Mouse (Mus musculus): ENCODE measurements at regions not wholly inside any gene's neighbourhood (a gene's known extent, or its start where the extent isn't known, plus 50 kb on each side); places are given as distances from the start of the nearest gene placed in this dataset.
A peak's percentile ranks its signal among the peaks of the same experiment; 100 is the strongest.

- TF ChIP-seq POLR2A (IDR thresholded peaks at IDR 0.05; ENCODE audit: borderline replicate concordance, insufficient read depth, low read length): no peak
- H3K27ac ChIP-seq (ENCODE audit: insufficient read depth, low read length): no peak overlapping the region
- no peaks in the 10 kb centered on the region for H3K4me1 ChIP-seq (ENCODE audit: control insufficient read depth, insufficient read depth, low read length)
- H3K4me3 ChIP-seq (replicated peaks; ENCODE audit: insufficient read depth, low read depth, low read length): no peak overlapping the region
- H3K27me3 ChIP-seq (ENCODE audit: control insufficient read depth, insufficient read depth, low read length): no peaks in the 10 kb centered on the region
- WGBS: 95% methylated on average over 1 of the region's 1 CpGs
- DNase-seq: no peak
Measured at GRCm38 (mm10) chr12:82095396-82095795, 73.7 kb upstream of the Sipa1l1 start.

GRCm38 (mm10) chr12:82097126-82097525, 72.0 kb upstream of the Sipa1l1 start:
- 74% methylated on average over 6 of the region's 6 CpGs for WGBS

GRCm38 (mm10) chr12:82097620-82098019, 71.5 kb upstream of the Sipa1l1 start:
- DNase-seq: no peak

More at GRCm38 (mm10) chr12:82097126-82097525, 72.0 kb upstream of the Sipa1l1 start:
- TF ChIP-seq CTCF (IDR thresholded peaks at IDR 0.05; ENCODE audit: borderline replicate concordance, insufficient read depth, low read depth, low read length): no peak
- no peak for TF ChIP-seq POLR2A (IDR thresholded peaks at IDR 0.05; ENCODE audit: borderline replicate concordance, insufficient read depth, low read length)
- Histone ChIP-seq H3K27ac (ENCODE audit: insufficient read depth, low read length) (no peak overlapping the region), H3K4me1 (ENCODE audit: control insufficient read depth, insufficient read depth, low read length) (no peaks in the 10 kb centered on the region), H3K4me3 (replicated peaks; ENCODE audit: insufficient read depth, low read depth, low read length) (no peak overlapping the region), H3K27me3 (ENCODE audit: control insufficient read depth, insufficient read depth, low read length) (no peaks in the 10 kb centered on the region)
- DNase-seq: no peak

GRCm38 (mm10) chr12:82104211-82104610, 64.9 kb upstream of the Sipa1l1 start:
- WGBS: 18% methylated on average over 10 of the region's 10 CpGs
- Histone ChIP-seq H3K27me3 (ENCODE audit: control insufficient read depth, insufficient read depth, low read length) (no peaks in the 10 kb centered on the region), H3K4me1 (ENCODE audit: control insufficient read depth, insufficient read depth, low read length) (peaks cover 12% of the 10 kb centered on the region), H3K4me3 (replicated peaks; ENCODE audit: insufficient read depth, low read depth, low read length) (peak overlapping the region; percentile 28), H3K27ac (ENCODE audit: insufficient read depth, low read length) (peak overlapping the region; percentile 29; the same call in 1 of the 2 replicates)
- DNase-seq: peak; percentile 72 to 85
- no peak for TF ChIP-seq CTCF (IDR thresholded peaks at IDR 0.05; ENCODE audit: borderline replicate concordance, insufficient read depth, low read depth, low read length)
- peak; percentile 30; the same call in 1 of the 2 replicates for TF ChIP-seq POLR2A (IDR thresholded peaks at IDR 0.05; ENCODE audit: borderline replicate concordance, insufficient read depth, low read length)

More at GRCm38 (mm10) chr12:82097620-82098019, 71.5 kb upstream of the Sipa1l1 start:
- Histone ChIP-seq H3K4me3 (replicated peaks; ENCODE audit: insufficient read depth, low read depth, low read length) (no peak overlapping the region), H3K27ac (ENCODE audit: insufficient read depth, low read length) (no peak overlapping the region), H3K27me3 (ENCODE audit: control insufficient read depth, insufficient read depth, low read length) (no peaks in the 10 kb centered on the region), H3K4me1 (ENCODE audit: control insufficient read depth, insufficient read depth, low read length) (no peaks in the 10 kb centered on the region)
- WGBS: 88% methylated on average over 4 of the region's 4 CpGs
- TF ChIP-seq CTCF (IDR thresholded peaks at IDR 0.05; ENCODE audit: borderline replicate concordance, insufficient read depth, low read depth, low read length) (no peak), POLR2A (IDR thresholded peaks at IDR 0.05; ENCODE audit: borderline replicate concordance, insufficient read depth, low read length) (no peak)

- Histone ChIP-seq H3K4me3 (replicated peaks; ENCODE audit: insufficient read depth, low read depth, low read length) (no peak overlapping the region), H3K27me3 (ENCODE audit: control insufficient read depth, insufficient read depth, low read length) (no peaks in the 10 kb centered on the region), H3K4me1 (ENCODE audit: control insufficient read depth, insufficient read depth, low read length) (peaks cover 12% of the 10 kb centered on the region), H3K27ac (ENCODE audit: insufficient read depth, low read length) (no peak overlapping the region)
- peak; percentile 21 to 31 for DNase-seq
- 43% methylated on average over 17 of the region's 17 CpGs for WGBS
- TF ChIP-seq POLR2A (IDR thresholded peaks at IDR 0.05; ENCODE audit: borderline replicate concordance, insufficient read depth, low read length): no peak
- TF ChIP-seq CTCF (IDR thresholded peaks at IDR 0.05; ENCODE audit: borderline replicate concordance, insufficient read depth, low read depth, low read length): no peak
Measured at GRCm38 (mm10) chr12:82105184-82106031, 63.7 kb upstream of the Sipa1l1 start.

GRCm38 (mm10) chr12:82115766-82116165, 53.4 kb upstream of the Sipa1l1 start:
- DNase-seq: no peak
- no peaks in the 10 kb centered on the region for H3K27me3 ChIP-seq (ENCODE audit: control insufficient read depth, insufficient read depth, low read length)
- H3K4me3 ChIP-seq (replicated peaks; ENCODE audit: insufficient read depth, low read depth, low read length): no peak overlapping the region
- TF ChIP-seq POLR2A (IDR thresholded peaks at IDR 0.05; ENCODE audit: borderline replicate concordance, insufficient read depth, low read length) (no peak), CTCF (IDR thresholded peaks at IDR 0.05; ENCODE audit: borderline replicate concordance, insufficient read depth, low read depth, low read length) (no peak)
- 87% methylated on average over 7 of the region's 7 CpGs for WGBS
- no peaks in the 10 kb centered on the region for H3K4me1 ChIP-seq (ENCODE audit: control insufficient read depth, insufficient read depth, low read length)
- H3K27ac ChIP-seq (ENCODE audit: insufficient read depth, low read length): no peak overlapping the region
